Comparison of ENCODE assay signal across 8 mouse cellular contexts in genomic region chr9:108048566-108048955, GRCm38 (mm10). TPM values are rescaled to one million over a fixed set of nuclear protein-coding genes. Genes with fewer than 3 reads are reported as not detected.
A peak's percentile ranks its signal among the peaks of the same experiment; 100 is the strongest.
DNase-seq lines count a peak whose midpoint lies in the region; ATAC-seq and TF ChIP-seq lines count a peak whose summit lies in the region.

No protein-coding gene starts in this region.

- H3K4me2 ChIP-seq in heart, embryonic 13.5 days, result peak overlapping the region; percentile 97
- H3K4me2 ChIP-seq in heart, embryonic 15.5 days, result peak overlapping the region; percentile 88

- TF ChIP-seq POLR2A in MEL (IDR thresholded peaks at IDR 0.05; ENCODE audit: control insufficient read depth in 1 of 2, insufficient read depth in 1 of 2, low read depth in 1 of 2, low read length in 2 of 2, poor library complexity in 1 of 2), result no peak

- WGBS in heart, embryonic 13.5 days, result 1% methylated on average over 19 of the region's 19 CpGs
- WGBS in heart, embryonic 15.5 days, result 2% methylated on average over 19 of the region's 19 CpGs
- under 1% methylated on average over 19 of the region's 19 CpGs for WGBS in midbrain, embryonic 10.5 days

- peaks cover 10% of the 10 kb centered on the region for H3K79me2 ChIP-seq in MEL (ENCODE audit: control insufficient read depth, insufficient read depth, low read length, poor library complexity)

- peaks cover 47% of the 10 kb centered on the region for H3K4me1 ChIP-seq in heart, embryonic 13.5 days
- peaks cover 2 to 17% of the 10 kb centered on the region in 2 experiments for H3K4me1 ChIP-seq in MEL (ENCODE audit: control insufficient read depth in 1 of 2, insufficient read depth in 2 of 2, low read length in 2 of 2)
- peaks cover 41% of the 10 kb centered on the region for H3K4me1 ChIP-seq in heart, embryonic 15.5 days (replicated peaks)
- H3K4me1 ChIP-seq in midbrain, embryonic 10.5 days, result peaks cover 34% of the 10 kb centered on the region

- peak overlapping the region; percentile 79 for H3K27ac ChIP-seq in heart, embryonic 13.5 days (replicated peaks)
- peak overlapping the region; percentile 81 for H3K27ac ChIP-seq in MEL (ENCODE audit: control insufficient read depth, low read depth, low read length)
- H3K27ac ChIP-seq in heart, embryonic 15.5 days, result peak overlapping the region; percentile 82
- H3K27ac ChIP-seq in midbrain, embryonic 10.5 days (replicated peaks), result peak overlapping the region; percentile 76

- TF ChIP-seq RAD21 in MEL (IDR thresholded peaks at IDR 0.05; ENCODE audit: low read depth, low read length), result no peak

- H3K36me3 ChIP-seq in heart, embryonic 13.5 days, result peaks cover 62% of the 10 kb centered on the region
- peaks cover 0 to 6% of the 10 kb centered on the region in 2 experiments; a peak in 3 of 4 replicates for H3K36me3 ChIP-seq in MEL (ENCODE audit: control insufficient read depth in 1 of 2, insufficient read depth in 2 of 2, low read length in 2 of 2)
- H3K36me3 ChIP-seq in heart, embryonic 15.5 days, result peaks cover 38% of the 10 kb centered on the region
- H3K36me3 ChIP-seq in midbrain, embryonic 10.5 days, result peaks cover 60% of the 10 kb centered on the region

- H3K27me3 ChIP-seq in heart, embryonic 13.5 days (replicated peaks), result no peaks in the 10 kb centered on the region
- H3K27me3 ChIP-seq in MEL (ENCODE audit: control insufficient read depth in 1 of 2, insufficient read depth in 2 of 2, low read length in 2 of 2), result no peaks in the 10 kb centered on the region
- H3K27me3 ChIP-seq in heart, embryonic 15.5 days, result no peaks in the 10 kb centered on the region
- H3K27me3 ChIP-seq in midbrain, embryonic 10.5 days (ENCODE audit: low read depth, poor library complexity, severe bottlenecking), result no peaks in the 10 kb centered on the region

- peak overlapping the region; percentile 81 for H3K9ac ChIP-seq in heart, embryonic 13.5 days
- peak overlapping the region; percentile 78 for H3K9ac ChIP-seq in MEL (ENCODE audit: control insufficient read depth, low read depth, low read length, poor library complexity, severe bottlenecking)
- peak overlapping the region; percentile 54 for H3K9ac ChIP-seq in heart, embryonic 15.5 days

- peak overlapping the region; percentile 94 for H3K4me3 ChIP-seq in heart, embryonic 13.5 days
- peak overlapping the region; percentile 66 to 68 for H3K4me3 ChIP-seq in MEL (ENCODE audit: control insufficient read depth in 1 of 2, insufficient read depth in 1 of 2, low read depth in 2 of 2, low read length in 2 of 2)
- peak overlapping the region; percentile 77 for H3K4me3 ChIP-seq in heart, embryonic 15.5 days
- peak overlapping the region; percentile 62 for H3K4me3 ChIP-seq in midbrain, embryonic 10.5 days

- no peak for DNase-seq in heart, adult 11 months
- DNase-seq in MEL (ENCODE audit: low read depth, low spot score), result no peak
- DNase-seq in midbrain, embryonic 10.5 days (ENCODE audit: low spot score), result no peak
- DNase-seq in adrenal gland, postnatal 25 days, result no peak
- no peak for DNase-seq in gastrocnemius, postnatal 25 days
- no peak for DNase-seq in kidney, postnatal 4 days

- no peaks in the 10 kb centered on the region for H3K9me3 ChIP-seq in heart, embryonic 13.5 days
- H3K9me3 ChIP-seq in MEL (replicated peaks; ENCODE audit: insufficient read depth, low read length), result no peaks in the 10 kb centered on the region
- no peaks in the 10 kb centered on the region for H3K9me3 ChIP-seq in heart, embryonic 15.5 days (replicated peaks)
- H3K9me3 ChIP-seq in midbrain, embryonic 10.5 days (replicated peaks), result no peaks in the 10 kb centered on the region

- no peak for TF ChIP-seq CTCF in MEL (IDR thresholded peaks at IDR 0.05 in 2 of 3, conservative IDR thresholded peaks at IDR 0.05 in 1 of 3; ENCODE audit: control insufficient read depth in 1 of 3, insufficient read depth in 1 of 3, low read depth in 2 of 3, low read length in 3 of 3, poor library complexity in 1 of 3, severe bottlenecking in 1 of 3)

- no peak for TF ChIP-seq EP300 in MEL (IDR thresholded peaks at IDR 0.05; ENCODE audit: low read depth in 1 of 2, low read length in 2 of 2)

- ATAC-seq in heart, embryonic 13.5 days (ENCODE audit: extremely low read depth, insufficient number of reproducible peaks, low FRiP score, low TSS enrichment), result peak; percentile 5; the same call in 1 of the 2 replicates
- ATAC-seq in heart, embryonic 15.5 days (replicated peaks; ENCODE audit: insufficient number of reproducible peaks, insufficient read depth, low FRiP score, low read depth), result peak; percentile 44; the same call in 1 of the 2 replicates

TF ChIP-seq in MEL, 35 proteins besides CTCF, POLR2A, EP300 and RAD21:
- TF ChIP-seq USF2 (IDR thresholded peaks at IDR 0.05; ENCODE audit: borderline replicate concordance in 1 of 2, insufficient read depth in 1 of 2, low read depth in 1 of 2, low read length in 2 of 2) (no peak), MYC (IDR thresholded peaks at IDR 0.05; ENCODE audit: low read depth, low read length) (0 out of 2 replicates have a peak, but pooled peaks have one; percentile 12)
TF ChIP-seq in MEL: peak in this region for 1.

RNA-seq across cellular contexts. Expression of gene Gmppb, which starts 0.5 kb away (rescaled TPM):
- polyA plus RNA-seq in heart, embryonic 13.5 days (2015; fragmentation: Nextera tagmentation; extraction: Ambion mirVana), result 21.4 and 23.3 TPM in 2 replicates
- 38.1 and 50.4 TPM in 2 replicates for total RNA-seq in MEL (2012; rRNA removed)
- polyA plus RNA-seq in MEL (2012; ENCODE audit: insufficient read depth in 1 of 2, insufficient read length in 2 of 2, low read depth in 1 of 2, low replicate concordance in 2 of 2, missing spikeins in 1 of 2), result 10 to 100 TPM in 1 of 2 experiments, not detected in 1; 26.2 TPM
- polyA plus RNA-seq in heart, embryonic 15.5 days (2015; fragmentation: Nextera tagmentation; extraction: Ambion mirVana), result 18.3 and 23.8 TPM in 2 replicates
- polyA plus RNA-seq in midbrain, embryonic 10.5 days (2016; fragmentation: Nextera tagmentation; extraction: Ambion mirVana), result 26.0 and 26.2 TPM in 2 replicates
- 18.1 and 22.1 TPM in 2 replicates for total RNA-seq in adrenal gland, postnatal 25 days (2021)
- 1 to 10 TPM; 6.0 to 6.2 TPM for total RNA-seq in gastrocnemius, postnatal 25 days (2021)

RNA-seq across cellular contexts. Expression of gene Amigo3, which starts 4.4 kb away (rescaled TPM):
- polyA plus RNA-seq in heart, embryonic 13.5 days (2015; fragmentation: Nextera tagmentation; extraction: Ambion mirVana), result 1.9 and 2.3 TPM in 2 replicates
- 1.2 and 2.2 TPM in 2 replicates for total RNA-seq in MEL (2012; rRNA removed)
- polyA plus RNA-seq in MEL (2012; ENCODE audit: insufficient read depth in 1 of 2, insufficient read length in 2 of 2, low read depth in 1 of 2, low replicate concordance in 2 of 2, missing spikeins in 1 of 2), result 1 to 10 TPM in 1 of 2 experiments, not detected in 1; 3.4 TPM
- polyA plus RNA-seq in heart, embryonic 15.5 days (2015; fragmentation: Nextera tagmentation; extraction: Ambion mirVana), result 1.5 and 2.3 TPM in 2 replicates
- 2.6 and 3.8 TPM in 2 replicates for polyA plus RNA-seq in midbrain, embryonic 10.5 days (2016; fragmentation: Nextera tagmentation; extraction: Ambion mirVana)
- 3.5 and 9.6 TPM in 2 replicates for total RNA-seq in adrenal gland, postnatal 25 days (2021)
- 1 to 10 TPM; 1.9 to 2.4 TPM for total RNA-seq in gastrocnemius, postnatal 25 days (2021)

RNA-seq across cellular contexts. Expression of gene Mst1, which starts 31.7 kb away (rescaled TPM):
- polyA plus RNA-seq in heart, embryonic 13.5 days (2015; fragmentation: Nextera tagmentation; extraction: Ambion mirVana), result 0.20 and 0.59 TPM in 2 replicates
- 1.6 and 4.6 TPM in 2 replicates for total RNA-seq in MEL (2012; rRNA removed)
- 1 to 10 TPM in 1 of 2 experiments, not detected in 1; 10.0 TPM for polyA plus RNA-seq in MEL (2012; ENCODE audit: insufficient read depth in 1 of 2, insufficient read length in 2 of 2, low read depth in 1 of 2, low replicate concordance in 2 of 2, missing spikeins in 1 of 2)
- polyA plus RNA-seq in heart, embryonic 15.5 days (2015; fragmentation: Nextera tagmentation; extraction: Ambion mirVana), result 0.81 TPM in 1 of 2 replicates, not detected in the other
- polyA plus RNA-seq in midbrain, embryonic 10.5 days (2016; fragmentation: Nextera tagmentation; extraction: Ambion mirVana), result 0.78 and 0.87 TPM in 2 replicates
- 0.39 and 2.7 TPM in 2 replicates for total RNA-seq in adrenal gland, postnatal 25 days (2021)
- total RNA-seq in gastrocnemius, postnatal 25 days (2021), result not detected

RNA-seq across cellular contexts. Expression of gene Rnf123, which starts 34.6 kb away (rescaled TPM):
- polyA plus RNA-seq in heart, embryonic 13.5 days (2015; fragmentation: Nextera tagmentation; extraction: Ambion mirVana), result 29.4 and 30.9 TPM in 2 replicates
- total RNA-seq in MEL (2012; rRNA removed), result 24.9 and 28.5 TPM in 2 replicates
- polyA plus RNA-seq in MEL (2012; ENCODE audit: insufficient read depth in 1 of 2, insufficient read length in 2 of 2, low read depth in 1 of 2, low replicate concordance in 2 of 2, missing spikeins in 1 of 2), result 10 to 100 TPM in 1 of 2 experiments, not detected in 1; 74.8 TPM
- polyA plus RNA-seq in heart, embryonic 15.5 days (2015; fragmentation: Nextera tagmentation; extraction: Ambion mirVana), result 29.8 and 33.3 TPM in 2 replicates
- 32.2 and 39.6 TPM in 2 replicates for polyA plus RNA-seq in midbrain, embryonic 10.5 days (2016; fragmentation: Nextera tagmentation; extraction: Ambion mirVana)
- total RNA-seq in adrenal gland, postnatal 25 days (2021), result 85.0 and 87.0 TPM in 2 replicates
- 100 to 1,000 TPM; 163 to 169 TPM for total RNA-seq in gastrocnemius, postnatal 25 days (2021)

RNA-seq across cellular contexts. Expression of gene Apeh, which starts 45.8 kb away (rescaled TPM):
- polyA plus RNA-seq in heart, embryonic 13.5 days (2015; fragmentation: Nextera tagmentation; extraction: Ambion mirVana), result 51.3 and 62.5 TPM in 2 replicates
- 57.5 and 76.1 TPM in 2 replicates for total RNA-seq in MEL (2012; rRNA removed)
- 10 to 100 TPM in 1 of 2 experiments, not detected in 1; 69.0 TPM for polyA plus RNA-seq in MEL (2012; ENCODE audit: insufficient read depth in 1 of 2, insufficient read length in 2 of 2, low read depth in 1 of 2, low replicate concordance in 2 of 2, missing spikeins in 1 of 2)
- polyA plus RNA-seq in heart, embryonic 15.5 days (2015; fragmentation: Nextera tagmentation; extraction: Ambion mirVana), result 46.4 and 65.9 TPM in 2 replicates
- 71.2 and 80.2 TPM in 2 replicates for polyA plus RNA-seq in midbrain, embryonic 10.5 days (2016; fragmentation: Nextera tagmentation; extraction: Ambion mirVana)
- total RNA-seq in adrenal gland, postnatal 25 days (2021), result 100 and 123 TPM in 2 replicates
- total RNA-seq in gastrocnemius, postnatal 25 days (2021), result 10 to 100 TPM; 32.9 to 34.4 TPM
